Mouse (Mus musculus) E14TG2a.4 (cell line): Measurements from ENCODE around the gene Edc3.

Experiments used
- H3K27me3 ChIP-seq: 2 replicates; pipeline ENCODE4 v1.6.1; 2014; ENCODE audit warnings: low read length, control low read depth; ENCODE audit not compliant: insufficient read depth
- H3K36me3 ChIP-seq: 2 replicates; pipeline ENCODE4 v1.6.1; 2014; ENCODE audit warnings: low read length, control low read depth; ENCODE audit not compliant: insufficient read depth
- H3K4me1 ChIP-seq: replicated peaks from 2 replicates; pipeline ENCODE4 v1.6.1; 2014; ENCODE audit warnings: low read depth, low read length, control low read depth
- H3K4me3 ChIP-seq: replicated peaks from 2 replicates; pipeline ENCODE4 v1.5.1; 2014; ENCODE audit warnings: mild to moderate bottlenecking, low read length
- H3K9me3 ChIP-seq: 2 replicates; pipeline ENCODE4 v1.6.1; 2014; ENCODE audit warnings: low read length, control low read depth
- CTCF ChIP-seq: conservative IDR thresholded peaks from 2 replicates; pipeline ENCODE4 v1.5.1; 2014; ENCODE audit warnings: low read length
- NANOG ChIP-seq: IDR thresholded peaks from 2 replicates; pipeline ENCODE4 v1.6.1; 2014; ENCODE audit warnings: borderline replicate concordance, low read length, mixed read lengths
- POU5F1 ChIP-seq: IDR thresholded peaks from 2 replicates; pipeline ENCODE4 v1.6.1; 2014; ENCODE audit warnings: low read length, borderline replicate concordance

Gene Edc3

GRCm38 (mm10) chr9:57739863-57740262 is 31.5 kb downstream of the Edc3 start:
- no peaks in the 10 kb centered on the region for H3K27me3 ChIP-seq

DNA sequence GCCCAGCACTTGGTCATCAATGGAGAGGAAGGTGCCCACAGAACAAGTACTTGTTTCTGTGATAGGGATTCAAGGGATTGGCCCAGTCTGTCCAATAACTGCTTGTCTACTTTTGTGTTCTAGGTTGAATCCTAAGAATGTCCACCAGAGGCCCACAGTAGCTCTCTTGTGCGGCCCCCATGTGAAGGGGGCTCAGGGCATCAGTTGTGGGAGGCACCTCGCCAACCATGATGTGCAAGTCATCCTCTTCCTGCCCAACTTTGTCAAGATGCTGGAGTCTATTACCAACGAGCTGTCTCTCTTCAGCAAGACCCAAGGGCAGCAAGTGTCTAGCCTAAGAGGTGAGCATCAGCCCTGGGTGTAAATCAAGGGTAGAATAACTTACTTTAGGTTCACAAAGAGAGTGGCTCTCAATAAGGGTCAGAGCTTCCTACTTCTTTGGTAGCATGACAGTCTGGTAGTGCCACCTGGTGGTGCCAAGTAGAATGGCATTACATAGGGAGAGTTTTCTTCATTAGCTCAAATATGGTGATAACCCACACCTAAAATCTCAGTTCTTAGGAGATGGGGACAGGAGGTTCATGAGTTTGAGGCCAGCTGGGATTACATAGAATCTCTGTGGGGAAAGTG is 36.2 kb downstream of the Edc3 start:
- Histone ChIP-seq H3K36me3 (peaks cover 99% of the 10 kb centered on the region), H3K27me3 (no peaks in the 10 kb centered on the region), H3K4me3 (no peak overlapping the region), H3K9me3 (no peaks in the 10 kb centered on the region), H3K4me1 (peaks cover 14% of the 10 kb centered on the region)
- TF ChIP-seq CTCF (peak; percentile 88), POU5F1 (no peak), NANOG (no peak)

More at GRCm38 (mm10) chr9:57739863-57740262, 31.5 kb downstream of the Edc3 start:
- H3K9me3 ChIP-seq, result no peaks in the 10 kb centered on the region
- peaks cover 26% of the 10 kb centered on the region for H3K4me1 ChIP-seq
- H3K36me3 ChIP-seq, result peaks cover 90% of the 10 kb centered on the region
- H3K4me3 ChIP-seq, result no peak overlapping the region
- TF ChIP-seq POU5F1 (no peak), NANOG (no peak), CTCF (no peak)

- TF ChIP-seq NANOG, result no peak
- TF ChIP-seq CTCF, result no peak
- no peak for TF ChIP-seq POU5F1
- no peak overlapping the region for H3K4me3 ChIP-seq
- H3K9me3 ChIP-seq, result no peaks in the 10 kb centered on the region
- peaks cover 11% of the 10 kb centered on the region for H3K4me1 ChIP-seq
- peaks cover 99% of the 10 kb centered on the region for H3K36me3 ChIP-seq
- no peaks in the 10 kb centered on the region for H3K27me3 ChIP-seq
These were observed 38.7 kb downstream of the Edc3 start for GRCm38 (mm10) chr9:57747067-57747466.

- no peaks in the 10 kb centered on the region for H3K9me3 ChIP-seq
- peaks cover 99% of the 10 kb centered on the region for H3K36me3 ChIP-seq
- H3K4me1 ChIP-seq, result 0 out of 2 replicates have a peak, but pooled peaks cover 4% of the 10 kb centered on the region
- H3K4me3 ChIP-seq, result no peak overlapping the region
- no peaks in the 10 kb centered on the region for H3K27me3 ChIP-seq
- TF ChIP-seq NANOG, result no peak
- no peak for TF ChIP-seq POU5F1
- no peak for TF ChIP-seq CTCF
These were observed 39.8 kb downstream of the Edc3 start for GRCm38 (mm10) chr9:57748137-57748536.

- no peak for TF ChIP-seq NANOG
- TF ChIP-seq CTCF, result no peak
- TF ChIP-seq POU5F1, result no peak
- H3K27me3 ChIP-seq, result no peaks in the 10 kb centered on the region
- no peaks in the 10 kb centered on the region for H3K9me3 ChIP-seq
- no peak overlapping the region for H3K4me3 ChIP-seq
- peaks cover 99% of the 10 kb centered on the region for H3K36me3 ChIP-seq
- H3K4me1 ChIP-seq, result 0 out of 2 replicates have a peak, but pooled peaks cover 4% of the 10 kb centered on the region
These were observed 40.5 kb downstream of the Edc3 start for GRCm38 (mm10) chr9:57748831-57749230.

DNA sequence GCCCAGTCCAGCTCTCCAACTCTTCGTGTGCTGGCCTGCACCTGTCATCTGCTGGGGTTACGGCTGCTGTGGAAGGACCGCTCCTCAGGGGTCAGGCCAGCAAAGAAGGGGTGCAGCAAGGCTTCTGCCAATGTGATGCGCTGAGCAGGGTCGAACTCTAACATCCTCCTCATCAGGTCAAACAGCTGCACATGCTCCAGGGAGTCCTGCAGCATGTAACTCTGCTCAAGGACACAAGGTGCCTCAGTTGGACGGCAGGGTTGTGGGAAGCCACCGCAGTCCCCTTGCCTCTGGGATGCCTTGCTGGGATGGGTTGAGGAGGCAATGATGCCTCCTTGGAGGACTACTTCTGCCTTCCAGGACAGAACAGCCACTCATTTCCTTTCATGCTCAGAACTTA is 42.6 kb downstream of the Edc3 start:
- peaks cover 100% of the 10 kb centered on the region for H3K36me3 ChIP-seq

DNA sequence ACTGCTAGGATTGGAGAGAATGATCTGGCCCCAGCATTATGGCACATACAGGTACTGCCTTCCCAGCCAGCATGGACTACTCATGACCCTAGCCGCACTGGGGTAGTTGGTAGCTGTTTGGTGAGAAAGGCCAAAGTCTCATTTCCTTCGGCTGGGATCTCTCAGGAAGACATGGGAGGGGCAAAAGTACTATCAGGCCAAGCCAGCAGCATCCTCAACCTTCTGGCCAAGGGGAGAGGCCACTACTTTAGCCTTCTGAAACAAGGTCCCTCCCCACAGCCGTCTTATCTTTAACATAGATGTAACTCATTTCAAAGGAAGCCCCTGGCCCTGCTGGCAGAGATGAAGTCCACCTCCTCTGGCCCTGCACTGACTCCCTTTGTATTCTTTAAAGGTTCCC is 49.2 kb downstream of the Edc3 start:
- TF ChIP-seq POU5F1 (no peak), NANOG (no peak), CTCF (no peak)
- H3K4me1 ChIP-seq, result peaks cover 40% of the 10 kb centered on the region
- no peaks in the 10 kb centered on the region for H3K9me3 ChIP-seq
- peaks cover 92% of the 10 kb centered on the region for H3K36me3 ChIP-seq
- H3K27me3 ChIP-seq, result no peaks in the 10 kb centered on the region
- no peak overlapping the region for H3K4me3 ChIP-seq

More for the DNA sequence above, 42.6 kb downstream of the Edc3 start:
- Histone ChIP-seq H3K4me1 (0 out of 2 replicates have a peak, but pooled peaks cover 4% of the 10 kb centered on the region), H3K9me3 (no peaks in the 10 kb centered on the region), H3K27me3 (no peaks in the 10 kb centered on the region), H3K4me3 (no peak overlapping the region)
- TF ChIP-seq POU5F1 (no peak), NANOG (no peak), CTCF (no peak)

- H3K4me1 ChIP-seq, result peaks cover 50% of the 10 kb centered on the region
- H3K4me3 ChIP-seq, result peak overlapping the region; percentile 45
- peaks cover under 1% of the 10 kb centered on the region; the same call in 1 of the 2 replicates for H3K27me3 ChIP-seq
- no peak for TF ChIP-seq POU5F1
- TF ChIP-seq NANOG, result no peak
- TF ChIP-seq CTCF, result no peak
- H3K9me3 ChIP-seq, result no peaks in the 10 kb centered on the region
- peaks cover 82% of the 10 kb centered on the region for H3K36me3 ChIP-seq
These were observed 50.2 kb downstream of the Edc3 start for GRCm38 (mm10) chr9:57758528-57758927.

GRCm38 (mm10) chr9:57759289-57759688 is 50.9 kb downstream of the Edc3 start:
- TF ChIP-seq CTCF, result peak; percentile 84
- TF ChIP-seq POU5F1, result no peak
- no peak for TF ChIP-seq NANOG
- H3K4me1 ChIP-seq, result peaks cover 57% of the 10 kb centered on the region
- peaks cover 75% of the 10 kb centered on the region for H3K36me3 ChIP-seq
- H3K9me3 ChIP-seq, result no peaks in the 10 kb centered on the region
- H3K4me3 ChIP-seq, result peak overlapping the region; percentile 45
- H3K27me3 ChIP-seq, result peaks cover 8% of the 10 kb centered on the region; the same call in 1 of the 2 replicates
